Mouse (Mus musculus) cerebellum, adult 8-10 months (tissue): ENCODE data around the gene Gm28048.

Source experiments
- DNase-seq: peaks from one replicate; pipeline ENCODE4 v3.0.0; 2022

Gene Gm28048

GRCm38 (mm10) chr11:22981984-22982757 lies at the start of gene Gm28048, which contains the start of gene Commd1:
Gene Gm28048, minus strand, starts transcription at chr11:22982090.
Gene Commd1, minus strand, starts transcription at chr11:22982382.
- peak; percentile 97 for DNase-seq

- DNase-seq: no peak
Observed at GRCm38 (mm10) chr11:23029399-23029798, 47.5 kb upstream of the Gm28048 start.

- DNase-seq: no peak
Observed at GRCm38 (mm10) chr11:23028957-23029356, 47.1 kb upstream of the Gm28048 start.

GRCm38 (mm10) chr11:23024169-23024568 lies 42.3 kb upstream of the Gm28048 start:
- no peak for DNase-seq

GRCm38 (mm10) chr11:23023155-23023554 lies 41.3 kb upstream of the Gm28048 start:
- no peak for DNase-seq

GRCm38 (mm10) chr11:23020841-23021240 lies 39.0 kb upstream of the Gm28048 start:
- DNase-seq: no peak

GRCm38 (mm10) chr11:23020116-23020770 lies 38.4 kb upstream of the Gm28048 start:
- DNase-seq: no peak

- no peak for DNase-seq
Observed at GRCm38 (mm10) chr11:23017943-23018342, 36.1 kb upstream of the Gm28048 start.

- DNase-seq: no peak
Observed at GRCm38 (mm10) chr11:23014996-23015395, 33.1 kb upstream of the Gm28048 start.

GRCm38 (mm10) chr11:23013580-23014294 lies 31.8 kb upstream of the Gm28048 start:
- DNase-seq: no peak

- DNase-seq: no peak
Observed at GRCm38 (mm10) chr11:23013096-23013495, 31.2 kb upstream of the Gm28048 start.

GRCm38 (mm10) chr11:23008824-23009200 lies 26.9 kb upstream of the Gm28048 start:
- DNase-seq: no peak

- peak; percentile 79 for DNase-seq
Observed at GRCm38 (mm10) chr11:23008181-23008823, 26.4 kb upstream of the Gm28048 start.

- peak; percentile 85 for DNase-seq
Observed at GRCm38 (mm10) chr11:23007481-23008180, 25.7 kb upstream of the Gm28048 start, which contains the start of gene Fam161a. Gene Fam161a, plus strand, starts transcription at chr11:23007531.

GRCm38 (mm10) chr11:23007166-23007480 lies 25.2 kb upstream of the Gm28048 start:
- no peak for DNase-seq

- no peak for DNase-seq
Observed at GRCm38 (mm10) chr11:23005276-23005675, 23.4 kb upstream of the Gm28048 start.

GRCm38 (mm10) chr11:22998308-22998707 lies 16.4 kb upstream of the Gm28048 start:
- no peak for DNase-seq

- no peak for DNase-seq
Observed at GRCm38 (mm10) chr11:22995461-22995860, 13.6 kb upstream of the Gm28048 start.

GRCm38 (mm10) chr11:22994271-22994670 lies 12.4 kb upstream of the Gm28048 start:
- no peak for DNase-seq

GRCm38 (mm10) chr11:22991218-22991835 lies 9.4 kb upstream of the Gm28048 start:
- DNase-seq: no peak

- DNase-seq: peak; percentile 88
Observed at GRCm38 (mm10) chr11:22990393-22991126, 8.7 kb upstream of the Gm28048 start, which contains the start of gene Cct4. Gene Cct4, plus strand, starts transcription at chr11:22990519.
